Mouse (Mus musculus) limb, embryonic 13.5 days (tissue): ENCODE measurements around the gene Stoml1. TPM values are rescaled to one million over a fixed set of nuclear protein-coding genes. Genes with fewer than 3 reads are reported as not detected.

Source experiments
- microRNA-seq: library from miRNA; unstranded; fragments of <30 nt; microRNA quantifications from one replicate; pipeline ENCODE4, GENCODE M21; 2016
- polyA plus RNA-seq: library from polyadenylated mRNA; unstranded; fragments of >200 nt; fragmentation: Nextera tagmentation; extraction: Ambion mirVana; gene quantifications from 2 replicates; pipeline ENCODE4 v1.2.1, GENCODE M21; 2015

Stoml1 gene
- polyA plus RNA-seq, 1 experiment from 2014 or later = 44.2 TPM

Small RNA genes within 50 kb of the gene (microRNA-seq; reads per million reads assigned to microRNA genes)
- gene Mir6385 = not detected

Other genes starting within 250 kb of the Stoml1 start
- gene Cyp11a1, start 246.8 kb upstream of the Stoml1 start, polyA plus RNA-seq = 0.68 and 0.81 TPM in 2 replicates
- gene Stra6, start 189.4 kb upstream of the Stoml1 start, polyA plus RNA-seq = 25.3 and 29.9 TPM in 2 replicates
- 0.15 and 0.20 TPM in 2 replicates for gene Ccdc33, start 134.3 kb upstream of the Stoml1 start, polyA plus RNA-seq
- 207 and 210 TPM in 2 replicates for gene Islr, start 48.9 kb upstream of the Stoml1 start, polyA plus RNA-seq
- 2.0 and 2.1 TPM in 2 replicates for gene Islr2, start 48.8 kb upstream of the Stoml1 start, polyA plus RNA-seq
- gene Pml, start 3.4 kb upstream of the Stoml1 start, polyA plus RNA-seq = 15.3 and 18.2 TPM in 2 replicates
- 51.3 and 52.2 TPM in 2 replicates for gene Loxl1, start 60.0 kb downstream of the Stoml1 start, polyA plus RNA-seq
- not detected in 2 replicates for gene Tbc1d21, start 117.3 kb downstream of the Stoml1 start, polyA plus RNA-seq
- 2.1 and 3.6 TPM in 2 replicates for gene Insyn1, start 235.4 kb downstream of the Stoml1 start, polyA plus RNA-seq